ENCODE assay signal across 8 mouse cellular contexts in genomic region chr13:91461299-91461698, GRCm38 (mm10). TPM values are rescaled to one million over a fixed set of nuclear protein-coding genes. Genes with fewer than 3 reads are reported as not detected.
DNase-seq lines count a peak whose midpoint lies in the region; ATAC-seq and TF ChIP-seq lines count a peak whose summit lies in the region.

No protein-coding gene starts in this region.

- TF ChIP-seq EP300 in heart, postnatal 0 days (IDR thresholded peaks at IDR 0.05; ENCODE audit: low read depth) = no peak

- no peak for TF ChIP-seq CTCF in heart, postnatal 0 days (IDR thresholded peaks at IDR 0.05; ENCODE audit: low read depth)

- H3K4me1 ChIP-seq in heart, postnatal 0 days (ENCODE audit: control insufficient read depth, insufficient read depth) = peaks cover 17% of the 10 kb centered on the region
- peaks cover 16% of the 10 kb centered on the region for H3K4me1 ChIP-seq in hindbrain, embryonic 16.5 days (ENCODE audit: control insufficient read depth, insufficient read depth, low read depth, low read length)
- H3K4me1 ChIP-seq in midbrain, embryonic 14.5 days (ENCODE audit: control insufficient read depth, insufficient read depth, low read length) = peaks cover 27% of the 10 kb centered on the region

- H3K9ac ChIP-seq in heart, postnatal 0 days (replicated peaks; ENCODE audit: low read depth, low read length) = peak overlapping the region; percentile 87
- H3K9ac ChIP-seq in hindbrain, embryonic 16.5 days (ENCODE audit: low read depth, low read length) = peak overlapping the region; percentile 88
- peak overlapping the region; percentile 76 for H3K9ac ChIP-seq in midbrain, embryonic 14.5 days (replicated peaks; ENCODE audit: low read length)

- peak overlapping the region; percentile 81 for H3K4me3 ChIP-seq in heart, postnatal 0 days (ENCODE audit: low read depth, low read length)
- peak overlapping the region; percentile 96 for H3K4me3 ChIP-seq in hindbrain, embryonic 16.5 days (ENCODE audit: low read length)
- H3K4me3 ChIP-seq in midbrain, embryonic 14.5 days (replicated peaks; ENCODE audit: low read depth, low read length) = peak overlapping the region; percentile 92

- H3K27me3 ChIP-seq in heart, postnatal 0 days (ENCODE audit: control insufficient read depth, insufficient read depth, low read length) = no peaks in the 10 kb centered on the region
- H3K27me3 ChIP-seq in hindbrain, embryonic 16.5 days (replicated peaks; ENCODE audit: control insufficient read depth, insufficient read depth, low read length) = no peaks in the 10 kb centered on the region
- no peaks in the 10 kb centered on the region for H3K27me3 ChIP-seq in midbrain, embryonic 14.5 days (ENCODE audit: control insufficient read depth, insufficient read depth, low read length)

- no peaks in the 10 kb centered on the region for H3K9me3 ChIP-seq in heart, postnatal 0 days (replicated peaks; ENCODE audit: control insufficient read depth, low read length)
- no peaks in the 10 kb centered on the region for H3K9me3 ChIP-seq in hindbrain, embryonic 16.5 days (ENCODE audit: control insufficient read depth, low read length)
- no peaks in the 10 kb centered on the region for H3K9me3 ChIP-seq in midbrain, embryonic 14.5 days (ENCODE audit: control insufficient read depth, low read length)

- peak overlapping the region; percentile 87 for H3K27ac ChIP-seq in heart, postnatal 0 days (ENCODE audit: low read depth)
- peak overlapping the region; percentile 97 for H3K27ac ChIP-seq in hindbrain, embryonic 16.5 days (ENCODE audit: low read depth, low read length)
- peak overlapping the region; percentile 93 for H3K27ac ChIP-seq in midbrain, embryonic 14.5 days (replicated peaks; ENCODE audit: low read depth, low read length)

- no peaks in the 10 kb centered on the region for H3K36me3 ChIP-seq in heart, postnatal 0 days (replicated peaks; ENCODE audit: control insufficient read depth, insufficient read depth, low read length)
- H3K36me3 ChIP-seq in hindbrain, embryonic 16.5 days (ENCODE audit: control insufficient read depth, insufficient read depth, low read length) = no peaks in the 10 kb centered on the region
- H3K36me3 ChIP-seq in midbrain, embryonic 14.5 days (ENCODE audit: control insufficient read depth, insufficient read depth, low read length) = no peaks in the 10 kb centered on the region

- peak overlapping the region; percentile 84 for H3K4me2 ChIP-seq in heart, postnatal 0 days (ENCODE audit: low read depth, low read length)
- peak overlapping the region; percentile 85 for H3K4me2 ChIP-seq in hindbrain, embryonic 16.5 days (ENCODE audit: low read length)
- peak overlapping the region; percentile 83 for H3K4me2 ChIP-seq in midbrain, embryonic 14.5 days (ENCODE audit: low read length)

- 3% methylated on average over 8 of the region's 61 CpGs for WGBS in heart, postnatal 0 days
- 2% methylated on average over 32 of the region's 61 CpGs for WGBS in hindbrain, embryonic 16.5 days
- WGBS in midbrain, embryonic 14.5 days = under 1% methylated on average over 43 of the region's 61 CpGs

- ATAC-seq in heart, postnatal 0 days (ENCODE audit: insufficient read depth, low read depth) = peak; percentile 6
- peak; percentile 0 for ATAC-seq in activated CD4-positive, CD25-positive, alpha-beta regulatory T cell, adult 4 months
- ATAC-seq in hindbrain, embryonic 16.5 days = peak; percentile 3; the same call in 1 of the 2 replicates
- ATAC-seq in midbrain, embryonic 14.5 days (ENCODE audit: low FRiP score, low TSS enrichment) = peak; percentile 5

- no peak for DNase-seq in heart, postnatal 0 days (ENCODE audit: low spot score)
- DNase-seq in heart, postnatal 25 days (ENCODE audit: low spot score) = no peak
- DNase-seq in midbrain, embryonic 14.5 days = no peak
- no peak for DNase-seq in frontal cortex, postnatal 14 days (ENCODE audit: low spot score in 2 of 2)
- DNase-seq in cerebellum, adult 18-20 months = no peak
- no peak for DNase-seq in frontal cortex, adult 2 months (ENCODE audit: extremely low spot score in 1 of 2, low spot score in 1 of 2)

- intact Hi-C loops in heart, postnatal 25 days (cut with DNase I) = loop anchor here (2.0 to 10.0 kb wide), 4 partner anchors 40 to 344 kb away; partner anchors contain the start of genes Atg10 and Zcchc9

RNA-seq across cellular contexts. Expression of gene Ssbp2, which starts 1.2 kb away (rescaled TPM):
- 74.2 and 85.1 TPM in 2 replicates for total RNA-seq in heart, postnatal 0 days (2014; rRNA removed; ENCODE audit: low replicate concordance)
- polyA plus RNA-seq in heart, postnatal 0 days (2015; fragmentation: Nextera tagmentation; extraction: Ambion mirVana) = 70.8 and 75.7 TPM in 2 replicates
- 10 to 100 TPM; 43.3 to 48.1 TPM for total RNA-seq in heart, postnatal 25 days (2021)
- 100 to 1,000 TPM in 1 of 2 experiments, 10 to 100 TPM in 1; 96.5 to 129 TPM for polyA plus RNA-seq in activated CD4-positive, CD25-positive, alpha-beta regulatory T cell, adult 4 months (2017; shearing (Covaris generic))
- 197 and 209 TPM in 2 replicates for polyA plus RNA-seq in hindbrain, embryonic 16.5 days (2015; fragmentation: Nextera tagmentation; extraction: Ambion mirVana)
- polyA plus RNA-seq in midbrain, embryonic 14.5 days (2014; fragmentation: Nextera tagmentation; extraction: Ambion mirVana) = 274 and 283 TPM in 2 replicates
- polyA plus RNA-seq in frontal cortex, adult 2 months (2012; rRNA removed) = 115 and 119 TPM in 2 replicates
